Mouse (Mus musculus): Measurements from ENCODE around the gene Atpaf2. TPM values are rescaled to one million over a fixed set of nuclear protein-coding genes. Genes with fewer than 3 reads are reported as not detected.
"Not testable (repeated sequence)": the region's sequence is repeated elsewhere in the genome, so short reads cannot be mapped to it uniquely, and the experiment has no call there.

Gene Atpaf2
- polyA plus RNA-seq (2016; fragmentation: Nextera tagmentation; extraction: Ambion mirVana), result 48.8 and 51.9 TPM in 2 replicates

GRCm38 (mm10) chr11:60417717-60418472 lies at the start of gene Atpaf2:
Atpaf2 (minus strand) TSS chr11:60418457.
- H3K36me3 ChIP-seq, result no peaks in the 10 kb centered on the region
- peak within 1 kb of the TSS; percentile 87 for H3K9ac ChIP-seq
- H3K27ac ChIP-seq, result peak within 1 kb of the TSS; percentile 82
- peak within 1 kb of the TSS; percentile 92 for H3K4me2 ChIP-seq (replicated peaks)
- no peaks in the 10 kb centered on the region for H3K27me3 ChIP-seq
- peak; percentile 18; the same call in 1 of the 2 replicates for ATAC-seq (ENCODE audit: insufficient number of reproducible peaks, insufficient read depth, low FRiP score, low TSS enrichment)
- WGBS, result 1% methylated on average over 39 of the region's 39 CpGs
- H3K4me1 ChIP-seq, result peaks cover 20% of the 10 kb centered on the region
- H3K9me3 ChIP-seq, result no peaks in the 10 kb centered on the region
- H3K4me3 ChIP-seq, result peak within 1 kb of the TSS; percentile 77

DNA sequence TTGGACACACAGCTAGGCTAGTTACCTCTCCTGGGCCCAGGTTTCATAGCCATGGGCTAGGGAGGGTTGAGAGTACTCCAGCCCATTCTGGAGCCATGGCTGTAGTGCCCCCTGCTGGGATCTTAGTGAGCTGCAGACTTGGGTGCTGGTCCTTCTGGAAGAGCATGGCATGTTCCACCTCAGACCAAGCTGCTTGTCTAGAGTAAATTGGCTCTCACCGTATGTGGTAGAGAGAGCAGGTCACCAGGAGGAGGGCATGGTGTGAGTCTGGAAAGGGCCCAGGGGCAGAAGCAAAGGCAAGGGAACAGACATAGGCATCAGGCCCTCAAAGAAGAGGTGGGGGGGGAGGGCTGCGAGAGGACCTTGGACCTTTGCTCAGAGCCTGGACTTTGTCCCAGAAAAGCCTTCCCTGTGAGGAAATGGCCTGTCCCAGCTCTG lies 47.7 kb upstream of the Atpaf2 start:
- H3K4me1 ChIP-seq, result no peaks in the 10 kb centered on the region
- 93% methylated on average over 2 of the region's 2 CpGs for WGBS
- no peak for ATAC-seq (ENCODE audit: insufficient number of reproducible peaks, insufficient read depth, low FRiP score, low TSS enrichment)
- H3K9me3 ChIP-seq, result no peaks in the 10 kb centered on the region
- peaks cover 95% of the 10 kb centered on the region for H3K36me3 ChIP-seq
- H3K27me3 ChIP-seq, result no peaks in the 10 kb centered on the region
- H3K4me2 ChIP-seq (replicated peaks), result no peak overlapping the region
- no peak overlapping the region for H3K4me3 ChIP-seq
- no peak overlapping the region for H3K27ac ChIP-seq
- no peak overlapping the region for H3K9ac ChIP-seq

GRCm38 (mm10) chr11:60457973-60458372 lies 39.7 kb upstream of the Atpaf2 start:
- H3K36me3 ChIP-seq, result peaks cover 63% of the 10 kb centered on the region
- no peak overlapping the region for H3K9ac ChIP-seq
- WGBS, result 92% methylated on average over 1 of the region's 1 CpGs
- H3K27ac ChIP-seq, result no peak overlapping the region
- H3K4me3 ChIP-seq, result no peak overlapping the region
- ATAC-seq (ENCODE audit: insufficient number of reproducible peaks, insufficient read depth, low FRiP score, low TSS enrichment), result no peak
- H3K9me3 ChIP-seq, result no peaks in the 10 kb centered on the region
- H3K4me1 ChIP-seq, result peaks cover 11% of the 10 kb centered on the region
- no peak overlapping the region for H3K4me2 ChIP-seq (replicated peaks)
- H3K27me3 ChIP-seq, result no peaks in the 10 kb centered on the region

DNA sequence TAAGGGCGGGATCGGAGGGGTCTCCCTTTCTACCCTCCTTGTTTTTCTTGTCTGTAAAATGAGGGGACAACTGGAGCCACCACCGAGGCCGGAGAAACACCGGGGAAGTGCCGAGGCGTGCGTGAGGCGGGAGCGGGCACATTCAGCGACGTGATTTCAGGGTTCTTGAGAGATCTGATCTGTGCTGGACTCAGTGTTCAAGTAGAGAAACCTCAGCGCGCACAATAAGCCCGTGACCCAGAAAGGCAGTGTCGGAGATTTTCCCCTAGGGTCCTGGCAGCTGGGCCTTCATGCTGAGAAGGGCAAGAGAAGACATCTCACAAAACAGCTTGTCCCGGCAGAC lies 36.5 kb upstream of the Atpaf2 start:
- H3K4me3 ChIP-seq, result peak overlapping the region; percentile 58
- H3K27ac ChIP-seq, result 0 out of 2 replicates have a peak overlapping the region, but pooled peaks have one; percentile 46
- H3K4me2 ChIP-seq (replicated peaks), result peak overlapping the region; percentile 84
- ATAC-seq (ENCODE audit: insufficient number of reproducible peaks, insufficient read depth, low FRiP score, low TSS enrichment), result no peak
- under 1% methylated on average over 17 of the region's 17 CpGs for WGBS
- H3K9me3 ChIP-seq, result no peaks in the 10 kb centered on the region
- H3K36me3 ChIP-seq, result peaks cover 30% of the 10 kb centered on the region
- H3K27me3 ChIP-seq, result no peaks in the 10 kb centered on the region
- peak overlapping the region; percentile 73 for H3K9ac ChIP-seq
- peaks cover 11% of the 10 kb centered on the region for H3K4me1 ChIP-seq

DNA sequence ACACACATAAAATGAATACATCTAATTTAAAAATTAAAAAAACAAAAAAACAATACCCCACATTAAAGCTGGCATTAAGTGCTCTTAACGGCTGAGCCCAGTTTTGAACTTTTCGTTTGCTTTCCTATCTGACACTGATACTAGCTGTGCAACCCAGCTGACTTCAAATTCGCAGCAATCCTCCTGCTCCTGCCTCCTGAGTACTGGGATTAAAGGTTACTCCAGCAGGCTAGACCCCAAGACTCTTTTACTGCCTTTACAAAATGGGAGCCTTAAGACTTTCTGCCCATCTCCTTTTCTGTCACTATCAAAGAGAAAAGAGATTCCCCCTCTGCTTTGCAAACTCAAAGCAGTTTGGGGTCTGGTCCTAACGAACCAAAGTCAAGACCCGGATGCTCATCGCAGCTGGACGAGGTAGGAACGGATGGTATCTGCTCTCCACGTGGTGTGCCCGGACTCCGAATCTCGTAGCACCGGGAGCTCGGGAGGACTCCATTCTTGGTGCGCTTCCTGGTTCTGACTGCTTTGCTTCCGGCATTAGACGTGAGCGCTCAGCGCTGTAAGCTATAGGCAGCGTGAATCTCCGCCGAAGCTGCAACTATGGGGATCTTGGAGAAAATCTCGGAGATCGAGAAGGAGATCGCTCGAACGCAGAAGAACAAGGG lies 36.0 kb upstream of the Atpaf2 start, which contains the start of gene Drg2:
Gene Drg2, plus strand, starts transcription at position 512 of the 665 bp plus-strand sequence.
- WGBS, result 5% methylated on average over 27 of the region's 27 CpGs

DNA sequence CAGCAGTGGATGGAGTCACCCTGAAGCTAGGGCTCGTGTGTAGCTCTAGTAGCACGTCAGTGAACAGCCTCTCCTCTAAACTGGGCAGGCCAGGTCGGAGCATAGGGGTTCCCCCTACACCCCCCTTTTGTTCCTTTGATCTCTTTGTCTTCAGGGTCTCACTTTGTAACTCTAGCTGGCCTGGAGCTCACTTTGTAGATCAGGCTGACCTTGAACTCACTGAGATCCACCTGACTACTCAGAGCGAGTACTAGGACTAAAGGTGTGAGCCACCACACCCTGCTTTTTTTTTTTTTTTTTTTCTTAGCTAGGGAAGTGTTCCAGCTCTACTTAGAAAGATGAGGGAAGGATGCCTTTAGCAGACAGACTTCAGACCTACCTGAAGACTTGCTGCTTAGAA lies 25.8 kb upstream of the Atpaf2 start:
- H3K9me3 ChIP-seq, result no peaks in the 10 kb centered on the region
- peaks cover 40% of the 10 kb centered on the region for H3K36me3 ChIP-seq
- no peak overlapping the region for H3K4me3 ChIP-seq
- 76% methylated on average over 4 of the region's 4 CpGs for WGBS
- H3K27ac ChIP-seq, result no peak overlapping the region
- no peak overlapping the region for H3K4me2 ChIP-seq (replicated peaks)
- no peak overlapping the region for H3K9ac ChIP-seq
- H3K27me3 ChIP-seq, result no peaks in the 10 kb centered on the region
- no peak for ATAC-seq (ENCODE audit: insufficient number of reproducible peaks, insufficient read depth, low FRiP score, low TSS enrichment)
- H3K4me1 ChIP-seq, result no peaks in the 10 kb centered on the region

More for the DNA sequence above, 36.0 kb upstream of the Atpaf2 start, which contains the start of gene Drg2:
- Histone ChIP-seq H3K27ac (0 out of 2 replicates have a peak within 1 kb of the TSS, but pooled peaks have one; percentile 46), H3K4me1 (peaks cover 11% of the 10 kb centered on the region), H3K9me3 (no peaks in the 10 kb centered on the region), H3K4me2 (replicated peaks) (peak within 1 kb of the TSS; percentile 84), H3K36me3 (peaks cover 25% of the 10 kb centered on the region), H3K27me3 (no peaks in the 10 kb centered on the region), H3K9ac (peak within 1 kb of the TSS; percentile 73), H3K4me3 (peak within 1 kb of the TSS; percentile 58)
- peak; percentile 80 for ATAC-seq (ENCODE audit: insufficient number of reproducible peaks, insufficient read depth, low FRiP score, low TSS enrichment)

DNA sequence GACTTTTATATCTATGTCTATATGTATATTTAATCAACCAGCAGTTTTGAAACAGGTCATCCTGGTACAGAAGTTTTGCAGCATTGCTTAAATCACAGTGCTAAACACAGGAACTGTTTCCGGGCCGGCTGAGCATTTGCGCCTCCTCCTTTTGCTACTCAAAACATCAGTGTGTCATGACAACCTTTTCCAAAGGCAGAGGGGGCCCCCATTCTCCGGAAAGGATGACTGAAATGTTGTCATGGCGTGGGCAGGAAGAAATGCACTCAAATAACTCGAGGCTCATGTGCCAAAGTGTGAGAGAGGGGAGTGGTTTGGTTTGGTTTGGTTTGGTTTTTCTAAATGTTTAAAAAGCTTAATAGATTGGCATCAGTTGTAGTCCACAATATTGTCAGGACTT lies 24.6 kb upstream of the Atpaf2 start:
- no peak overlapping the region for H3K4me3 ChIP-seq
- no peak overlapping the region for H3K4me2 ChIP-seq (replicated peaks)
- WGBS, result 93% methylated on average over 6 of the region's 6 CpGs
- H3K27me3 ChIP-seq, result no peaks in the 10 kb centered on the region
- no peak overlapping the region for H3K27ac ChIP-seq
- ATAC-seq (ENCODE audit: insufficient number of reproducible peaks, insufficient read depth, low FRiP score, low TSS enrichment), result no peak
- no peak overlapping the region for H3K9ac ChIP-seq
- H3K4me1 ChIP-seq, result no peaks in the 10 kb centered on the region
- no peaks in the 10 kb centered on the region for H3K9me3 ChIP-seq
- peaks cover 49% of the 10 kb centered on the region for H3K36me3 ChIP-seq

- Histone ChIP-seq H3K4me1 (no peaks in the 10 kb centered on the region), H3K9me3 (no peaks in the 10 kb centered on the region), H3K4me2 (replicated peaks) (no peak overlapping the region), H3K27ac (no peak overlapping the region), H3K4me3 (no peak overlapping the region), H3K27me3 (no peaks in the 10 kb centered on the region), H3K36me3 (peaks cover 74% of the 10 kb centered on the region), H3K9ac (no peak overlapping the region)
- ATAC-seq (ENCODE audit: insufficient number of reproducible peaks, insufficient read depth, low FRiP score, low TSS enrichment), result no peak
- 51% methylated on average over 7 of the region's 7 CpGs for WGBS
Measured at GRCm38 (mm10) chr11:60440176-60440575, 21.9 kb upstream of the Atpaf2 start.

GRCm38 (mm10) chr11:60439621-60440020 lies 21.4 kb upstream of the Atpaf2 start:
- peaks cover 77% of the 10 kb centered on the region for H3K36me3 ChIP-seq
- not testable (repeated sequence) for H3K4me2 ChIP-seq (replicated peaks); H3K4me3 ChIP-seq; H3K9ac ChIP-seq; H3K27ac ChIP-seq; ATAC-seq (ENCODE audit: insufficient number of reproducible peaks, insufficient read depth, low FRiP score, low TSS enrichment); H3K9me3 ChIP-seq; H3K4me1 ChIP-seq; H3K27me3 ChIP-seq
- 13% methylated on average over 1 of the region's 1 CpGs for WGBS

DNA sequence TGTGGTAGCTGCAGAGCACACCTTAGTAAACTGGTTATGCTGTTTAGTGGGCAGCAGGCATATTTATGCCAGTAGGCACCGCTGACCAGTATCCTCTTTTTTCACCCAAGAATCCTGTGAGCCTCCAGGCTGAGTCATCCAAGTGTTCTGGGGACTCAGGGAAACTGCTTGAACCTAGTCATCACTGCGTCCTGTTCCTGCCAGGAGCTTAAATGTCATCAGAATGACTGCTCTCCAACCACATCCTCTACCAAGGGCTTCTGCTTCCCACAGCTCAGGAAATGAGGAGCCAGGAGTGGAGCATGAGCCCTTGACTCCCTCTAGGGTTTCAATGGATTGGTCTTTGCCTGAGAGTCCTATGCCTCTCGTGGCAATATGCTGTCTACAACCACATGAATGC lies 18.4 kb upstream of the Atpaf2 start:
- Histone ChIP-seq H3K27ac (no peak overlapping the region), H3K36me3 (peaks cover 70% of the 10 kb centered on the region), H3K4me3 (no peak overlapping the region), H3K4me2 (replicated peaks) (no peak overlapping the region), H3K9me3 (no peaks in the 10 kb centered on the region), H3K27me3 (no peaks in the 10 kb centered on the region), H3K9ac (no peak overlapping the region), H3K4me1 (no peaks in the 10 kb centered on the region)
- ATAC-seq (ENCODE audit: insufficient number of reproducible peaks, insufficient read depth, low FRiP score, low TSS enrichment), result no peak
- WGBS, result 90% methylated on average over 3 of the region's 3 CpGs

GRCm38 (mm10) chr11:60435133-60435532 lies 16.9 kb upstream of the Atpaf2 start:
- no peak overlapping the region for H3K4me2 ChIP-seq (replicated peaks)
- H3K36me3 ChIP-seq, result peaks cover 63% of the 10 kb centered on the region
- no peak overlapping the region for H3K9ac ChIP-seq
- H3K27me3 ChIP-seq, result no peaks in the 10 kb centered on the region
- 91% methylated on average over 1 of the region's 1 CpGs for WGBS
- no peak for ATAC-seq (ENCODE audit: insufficient number of reproducible peaks, insufficient read depth, low FRiP score, low TSS enrichment)
- no peak overlapping the region for H3K27ac ChIP-seq
- H3K4me3 ChIP-seq, result no peak overlapping the region
- H3K9me3 ChIP-seq, result no peaks in the 10 kb centered on the region
- H3K4me1 ChIP-seq, result no peaks in the 10 kb centered on the region

- no peak overlapping the region for H3K9ac ChIP-seq
- H3K9me3 ChIP-seq, result no peaks in the 10 kb centered on the region
- H3K4me3 ChIP-seq, result no peak overlapping the region
- no peak for ATAC-seq (ENCODE audit: insufficient number of reproducible peaks, insufficient read depth, low FRiP score, low TSS enrichment)
- H3K4me1 ChIP-seq, result no peaks in the 10 kb centered on the region
- no peak overlapping the region for H3K4me2 ChIP-seq (replicated peaks)
- H3K27ac ChIP-seq, result no peak overlapping the region
- H3K27me3 ChIP-seq, result no peaks in the 10 kb centered on the region
- H3K36me3 ChIP-seq, result peaks cover 63% of the 10 kb centered on the region
Measured at GRCm38 (mm10) chr11:60433501-60433900, 15.2 kb upstream of the Atpaf2 start.
